Mouse (Mus musculus) heart, postnatal 36 days (tissue): ENCODE data around the gene Olfr1095. TPM values are rescaled to one million over a fixed set of nuclear protein-coding genes. Genes with fewer than 3 reads are reported as not detected.

Experiments
- DNase-seq, 2 experiments: peaks; one replicate each; pipeline ENCODE4 v3.0.0; 2021 to 2022
- intact Hi-C: fragments of 180-260 bp; cut with DNase I; formaldehyde crosslinking; loops from one replicate; pipeline ENCODE4 v1.15.1; 2025
- total RNA-seq, 2 experiments: library from RNA; stranded (reverse); gene quantifications; 2 replicates each; pipeline ENCODE4 v1.2.3; 2021

Olfr1095 gene
- not detected for total RNA-seq

DNA sequence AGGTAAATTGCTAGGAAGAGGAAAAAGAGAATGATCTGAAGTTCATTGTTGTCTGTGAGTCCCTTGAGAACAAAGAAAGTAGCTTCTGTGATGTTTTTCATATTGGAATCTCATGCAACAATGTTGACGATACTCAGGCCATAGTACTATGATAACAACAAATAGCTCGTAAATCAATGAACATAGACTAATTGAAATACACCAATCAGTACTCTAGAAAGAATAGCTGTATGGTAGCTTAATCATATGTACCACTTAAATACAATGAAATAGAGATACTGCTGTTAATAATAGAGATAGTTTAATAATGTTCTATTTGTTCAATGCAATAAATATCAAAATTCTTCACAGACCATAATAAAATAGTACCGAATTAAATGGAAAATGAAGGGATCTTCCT is at the start of gene Olfr1095:
TSS of gene Olfr1095 (minus strand) at position 101 of the 400 bp plus-strand sequence.
- DNase-seq: no peak
- intact Hi-C loops: no loop called here

DNA sequence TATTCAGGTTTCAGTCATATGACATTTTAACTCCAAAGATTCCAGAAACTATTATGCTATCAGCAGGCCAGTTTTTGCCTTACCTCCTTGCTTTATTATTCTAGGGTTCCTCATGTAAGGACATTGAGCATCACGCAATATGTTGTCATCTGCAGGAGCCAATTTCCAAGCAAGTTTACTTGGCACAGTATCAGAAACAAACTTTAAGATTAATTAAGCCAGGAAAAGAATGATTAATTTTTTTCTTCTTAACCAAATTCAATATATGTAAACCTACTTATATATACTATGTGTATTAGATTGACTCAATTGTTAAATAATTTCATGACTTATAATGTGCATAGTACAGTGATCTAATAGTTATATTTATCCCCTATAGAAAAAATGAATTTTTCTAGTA is 40.6 kb upstream of the Olfr1095 start, which contains the start of gene Olfr1097:
TSS of gene Olfr1097 (minus strand) at position 101 of the 400 bp plus-strand sequence.
- DNase-seq: no peak
- intact Hi-C loops: no loop called here

DNA sequence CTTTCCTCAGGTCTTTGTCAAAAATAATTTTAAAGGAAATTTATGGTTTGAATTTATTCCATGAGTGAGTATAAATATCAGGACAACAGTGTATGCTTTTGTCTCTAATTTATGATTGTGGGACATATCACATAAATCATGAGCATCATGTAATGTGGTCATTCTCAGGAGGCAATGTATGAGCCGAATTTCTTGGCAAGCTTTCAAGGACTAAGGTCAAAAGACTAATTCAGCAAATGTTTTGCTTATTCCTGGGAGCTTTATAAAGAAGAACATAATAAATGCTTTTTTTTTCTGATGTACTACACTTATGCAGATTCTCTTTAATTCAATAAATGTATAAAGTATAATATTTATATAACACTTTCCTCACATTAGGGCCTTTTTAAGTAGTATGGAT is 23.2 kb upstream of the Olfr1095 start, which contains the start of gene Gm13723:
TSS of gene Gm13723 (minus strand) at position 101 of the 400 bp plus-strand sequence.
- no peak for DNase-seq
- intact Hi-C loops: no loop called here

DNA sequence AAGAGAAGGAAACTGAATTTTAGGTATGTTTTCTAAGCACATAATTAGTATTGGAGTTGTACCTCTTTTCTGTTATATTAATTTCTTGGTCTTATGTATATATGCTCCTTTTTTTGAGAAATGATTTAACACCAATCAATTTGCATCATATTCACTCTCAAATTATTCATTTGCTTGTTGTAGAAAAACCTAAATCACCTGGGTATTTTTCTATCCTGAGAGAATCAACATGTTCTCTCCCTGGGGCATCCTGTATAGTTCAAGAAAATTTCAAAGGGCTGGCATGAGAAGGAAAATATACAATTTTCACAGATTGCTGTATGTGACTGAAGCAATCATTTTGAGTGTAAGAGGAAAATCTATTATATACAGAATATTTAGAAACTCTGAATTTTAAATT is 27.1 kb downstream of the Olfr1095 start, which contains the start of gene Olfr1094:
TSS of gene Olfr1094 (plus strand) at position 301 of the 400 bp plus-strand sequence.
- DNase-seq: no peak
- intact Hi-C loops: no loop called here

DNA sequence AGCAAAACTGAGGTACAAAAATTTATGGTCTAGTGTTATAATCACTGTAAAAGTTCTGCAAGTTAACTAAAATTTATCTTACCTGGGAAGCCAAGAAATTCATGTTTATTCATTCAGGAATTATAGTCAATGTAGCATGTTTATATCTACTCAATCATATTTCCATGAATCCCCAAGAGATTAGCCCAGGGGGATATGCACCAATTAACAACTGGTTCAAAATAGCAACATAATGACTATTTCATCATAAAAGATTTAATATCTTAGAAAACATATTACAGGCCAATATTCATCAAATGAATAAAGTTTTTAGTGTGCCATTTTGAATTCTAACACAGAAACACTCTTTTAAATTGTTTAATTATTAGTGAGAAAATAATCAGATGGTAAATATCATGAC is 41.6 kb downstream of the Olfr1095 start, which contains the start of gene Olfr141:
TSS of gene Olfr141 (minus strand) at position 101 of the 400 bp plus-strand sequence.
- no peak for DNase-seq
- intact Hi-C loops: no loop called here

Other genes with a start within 250 kb of the Olfr1095 start
- gene Olfr1084, start 212.0 kb downstream of the Olfr1095 start, total RNA-seq: not detected
- not detected for gene Olfr1085, start 189.7 kb downstream of the Olfr1095 start, total RNA-seq
- not detected for gene Olfr1086, start 171.6 kb downstream of the Olfr1095 start, total RNA-seq
- gene Olfr1087, start 153.3 kb downstream of the Olfr1095 start, total RNA-seq: not detected
- not detected for gene Olfr1089, start 118.0 kb downstream of the Olfr1095 start, total RNA-seq
- gene Olfr1090, start 92.7 kb downstream of the Olfr1095 start, total RNA-seq: not detected
- gene Olfr1093, start 69.2 kb downstream of the Olfr1095 start, total RNA-seq: not detected
- gene Olfr141, start 41.7 kb downstream of the Olfr1095 start, total RNA-seq: not detected
- not detected for gene Olfr1094, start 27.0 kb downstream of the Olfr1095 start, total RNA-seq
- gene Gm13723, start 23.1 kb upstream of the Olfr1095 start, total RNA-seq: not detected
- gene Olfr1097, start 40.5 kb upstream of the Olfr1095 start, total RNA-seq: not detected
- gene Olfr1098, start 72.8 kb upstream of the Olfr1095 start, total RNA-seq: not detected
- gene Olfr1099, start 109.0 kb upstream of the Olfr1095 start, total RNA-seq: not detected
- not detected for gene Olfr1100, start 128.3 kb upstream of the Olfr1095 start, total RNA-seq
- not detected for gene Olfr1101, start 139.5 kb upstream of the Olfr1095 start, total RNA-seq
- gene Olfr1102, start 146.7 kb upstream of the Olfr1095 start, total RNA-seq: not detected
- gene Olfr1104, start 175.4 kb upstream of the Olfr1095 start, total RNA-seq: not detected
- gene Olfr1105, start 184.8 kb upstream of the Olfr1095 start, total RNA-seq: not detected
- not detected for gene Olfr1106, start 200.6 kb upstream of the Olfr1095 start, total RNA-seq
- gene Olfr1107, start 224.1 kb upstream of the Olfr1095 start, total RNA-seq: not detected
- gene Olfr1109, start 244.3 kb upstream of the Olfr1095 start, total RNA-seq: not detected